Mouse (Mus musculus) limb, embryonic 13.5 days (tissue): ENCODE measurements around the gene Irf2. TPM values are rescaled to one million over a fixed set of nuclear protein-coding genes. Genes with fewer than 3 reads are reported as not detected.

ENCODE experiments used
- ATAC-seq: fragments of 200-750 bp; cut with Nextera tagmentation; 2 replicates; pipeline ENCODE4 v1.8.0; 2017; ENCODE audit warnings: low read depth, moderate number of reproducible peaks, moderate TSS enrichment; ENCODE audit not compliant: low FRiP score
- H3K27ac ChIP-seq: fragments of 300-500 bp; sonication (generic); 2 replicates; pipeline ENCODE4 v1.5.1; 2015; ENCODE audit warnings: inconsistent platforms, mild to moderate bottlenecking, moderate library complexity
- H3K27me3 ChIP-seq: fragments of 300-500 bp; sonication (generic); 2 replicates; pipeline ENCODE4 v1.6.1; 2015; ENCODE audit warnings: mild to moderate bottlenecking, inconsistent platforms
- H3K36me3 ChIP-seq: fragments of 300-500 bp; sonication (generic); 2 replicates; pipeline ENCODE4 v1.6.1; 2015; ENCODE audit warnings: inconsistent platforms, mild to moderate bottlenecking, moderate library complexity
- H3K4me1 ChIP-seq: fragments of 300-500 bp; sonication (generic); 2 replicates; pipeline ENCODE4 v1.6.1; 2015; ENCODE audit warnings: inconsistent platforms
- H3K4me2 ChIP-seq: fragments of 300-500 bp; sonication (generic); replicated peaks from 2 replicates; pipeline ENCODE4 v1.6.1; 2015; ENCODE audit warnings: inconsistent platforms, mild to moderate bottlenecking, moderate library complexity
- H3K4me3 ChIP-seq: fragments of 300-500 bp; sonication (generic); 2 replicates; pipeline ENCODE4 v1.5.1; 2015; ENCODE audit warnings: moderate library complexity, mild to moderate bottlenecking, inconsistent platforms
- H3K9ac ChIP-seq: fragments of 300-500 bp; sonication (generic); 2 replicates; pipeline ENCODE4 v1.6.1; 2015; ENCODE audit warnings: mild to moderate bottlenecking, inconsistent platforms
- H3K9me3 ChIP-seq: fragments of 300-500 bp; sonication (generic); 2 replicates; pipeline ENCODE4 v1.6.1; 2016; ENCODE audit warnings: inconsistent platforms
- WGBS: fragments of 180-500 bp; shearing (Covaris S2); methylation state at CpG from one replicate; pipeline ENCODE4 v1.1.7; 2015; 5-methylcytosine and 5-hydroxymethylcytosine counted together
- polyA plus RNA-seq: library from polyadenylated mRNA; unstranded; fragments of >200 nt; fragmentation: Nextera tagmentation; extraction: Ambion mirVana; gene quantifications from 2 replicates; pipeline ENCODE4 v1.2.1, GENCODE M21; 2015

The Irf2 gene
- polyA plus RNA-seq, 1 experiment from 2014 or later = 19.6 TPM

- no peak overlapping the region for H3K4me2 ChIP-seq
- no peaks in the 10 kb centered on the region for H3K9me3 ChIP-seq
- H3K9ac ChIP-seq = no peak overlapping the region
- no peak for ATAC-seq
- no peak overlapping the region for H3K27ac ChIP-seq
- 84% methylated on average over 5 of the region's 5 CpGs for WGBS
- no peak overlapping the region for H3K4me3 ChIP-seq
- H3K36me3 ChIP-seq = peaks cover 31% of the 10 kb centered on the region
- no peaks in the 10 kb centered on the region for H3K4me1 ChIP-seq
- H3K27me3 ChIP-seq = no peaks in the 10 kb centered on the region
These were observed 98.5 kb downstream of the Irf2 start for GRCm38 (mm10) chr8:46838052-46838451.

DNA sequence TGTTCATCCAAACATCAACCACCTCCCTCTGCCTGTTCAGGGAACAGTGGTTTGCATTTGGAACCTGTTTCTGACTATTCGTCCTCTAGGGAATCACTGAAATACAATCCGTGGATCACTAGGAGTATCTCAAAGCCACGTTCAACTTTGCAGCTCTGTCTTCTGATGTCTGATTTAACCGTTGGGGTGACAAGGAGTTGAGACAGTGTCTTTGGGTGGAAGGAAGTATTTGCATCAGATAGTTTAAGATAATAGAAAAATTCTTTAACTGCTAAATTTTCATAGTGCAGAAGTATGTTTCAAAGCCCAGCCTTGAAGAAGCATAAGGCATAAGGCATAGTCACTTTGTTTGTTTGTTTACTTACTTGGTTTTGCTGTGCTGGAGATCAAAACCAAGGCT lies 100.9 kb downstream of the Irf2 start:
- H3K4me3 ChIP-seq = no peak overlapping the region
- no peaks in the 10 kb centered on the region for H3K9me3 ChIP-seq
- H3K27ac ChIP-seq = no peak overlapping the region
- 85% methylated on average over 4 of the region's 4 CpGs for WGBS
- H3K4me1 ChIP-seq = no peaks in the 10 kb centered on the region
- no peak for ATAC-seq
- no peak overlapping the region for H3K9ac ChIP-seq
- H3K27me3 ChIP-seq = no peaks in the 10 kb centered on the region
- H3K36me3 ChIP-seq = peaks cover 37% of the 10 kb centered on the region
- no peak overlapping the region for H3K4me2 ChIP-seq

GRCm38 (mm10) chr8:46840791-46841190 lies 101.3 kb downstream of the Irf2 start:
- Histone ChIP-seq H3K27me3 (no peaks in the 10 kb centered on the region), H3K9ac (no peak overlapping the region), H3K4me3 (no peak overlapping the region), H3K27ac (no peak overlapping the region), H3K36me3 (peaks cover 41% of the 10 kb centered on the region), H3K4me1 (no peaks in the 10 kb centered on the region), H3K9me3 (no peaks in the 10 kb centered on the region), H3K4me2 (no peak overlapping the region)
- no peak for ATAC-seq
- WGBS = 90% methylated on average over 10 of the region's 10 CpGs

- Histone ChIP-seq H3K27ac (no peak overlapping the region), H3K36me3 (peaks cover 48% of the 10 kb centered on the region), H3K4me2 (no peak overlapping the region), H3K9me3 (no peaks in the 10 kb centered on the region), H3K27me3 (no peaks in the 10 kb centered on the region), H3K4me3 (no peak overlapping the region), H3K4me1 (no peaks in the 10 kb centered on the region), H3K9ac (no peak overlapping the region)
- ATAC-seq = no peak
- WGBS = 78% methylated on average over 5 of the region's 5 CpGs
These were observed 103.2 kb downstream of the Irf2 start for GRCm38 (mm10) chr8:46842676-46843181.

DNA sequence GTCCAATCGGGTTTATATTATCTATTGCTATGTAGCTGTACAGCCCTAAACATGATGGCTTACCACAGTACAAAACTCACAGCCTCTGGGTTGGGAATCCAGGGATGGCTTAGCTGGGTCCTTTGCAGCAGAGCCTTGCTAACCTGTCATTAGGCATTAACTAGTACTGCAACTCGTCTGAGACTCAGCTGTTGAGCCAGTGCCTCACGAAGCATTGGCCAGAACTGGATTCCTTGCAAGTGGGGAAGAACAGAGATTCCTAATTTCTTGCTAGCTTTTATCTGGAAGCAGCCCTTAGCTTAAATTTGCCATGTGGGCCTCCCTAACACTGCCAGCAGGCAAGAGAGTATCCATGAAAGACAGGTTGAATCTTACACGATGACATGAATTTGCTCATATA lies 104.3 kb downstream of the Irf2 start:
- 80% methylated on average over 4 of the region's 4 CpGs for WGBS
- Histone ChIP-seq H3K4me3 (no peak overlapping the region), H3K4me2 (no peak overlapping the region), H3K4me1 (peaks cover 3% of the 10 kb centered on the region; the same call in 1 of the 2 replicates), H3K36me3 (peaks cover 42% of the 10 kb centered on the region), H3K27me3 (no peaks in the 10 kb centered on the region), H3K9me3 (no peaks in the 10 kb centered on the region), H3K9ac (no peak overlapping the region), H3K27ac (no peak overlapping the region)
- no peak for ATAC-seq

GRCm38 (mm10) chr8:46844371-46844973 lies 104.9 kb downstream of the Irf2 start:
- H3K4me1 ChIP-seq = peaks cover 6% of the 10 kb centered on the region; the same call in 1 of the 2 replicates
- ATAC-seq = no peak
- H3K9ac ChIP-seq = no peak overlapping the region
- H3K4me3 ChIP-seq = no peak overlapping the region
- no peak overlapping the region for H3K27ac ChIP-seq
- peaks cover 37% of the 10 kb centered on the region for H3K36me3 ChIP-seq
- H3K4me2 ChIP-seq = no peak overlapping the region
- H3K27me3 ChIP-seq = no peaks in the 10 kb centered on the region
- no peaks in the 10 kb centered on the region for H3K9me3 ChIP-seq
- WGBS = 87% methylated on average over 3 of the region's 3 CpGs

GRCm38 (mm10) chr8:46844974-46845774 lies 105.6 kb downstream of the Irf2 start:
- ATAC-seq = no peak
- Histone ChIP-seq H3K27me3 (no peaks in the 10 kb centered on the region), H3K4me1 (peaks cover 6% of the 10 kb centered on the region; the same call in 1 of the 2 replicates), H3K4me3 (no peak overlapping the region), H3K4me2 (no peak overlapping the region), H3K27ac (no peak overlapping the region), H3K9me3 (no peaks in the 10 kb centered on the region), H3K36me3 (peaks cover 30% of the 10 kb centered on the region), H3K9ac (no peak overlapping the region)
- 81% methylated on average over 7 of the region's 7 CpGs for WGBS

GRCm38 (mm10) chr8:46845891-46846290 lies 106.4 kb downstream of the Irf2 start:
- Histone ChIP-seq H3K4me3 (no peak overlapping the region), H3K4me2 (no peak overlapping the region), H3K9me3 (no peaks in the 10 kb centered on the region), H3K27ac (no peak overlapping the region), H3K27me3 (no peaks in the 10 kb centered on the region), H3K9ac (no peak overlapping the region), H3K36me3 (peaks cover 26% of the 10 kb centered on the region), H3K4me1 (peaks cover 6% of the 10 kb centered on the region; the same call in 1 of the 2 replicates)
- no peak for ATAC-seq
- 78% methylated on average over 9 of the region's 9 CpGs for WGBS

DNA sequence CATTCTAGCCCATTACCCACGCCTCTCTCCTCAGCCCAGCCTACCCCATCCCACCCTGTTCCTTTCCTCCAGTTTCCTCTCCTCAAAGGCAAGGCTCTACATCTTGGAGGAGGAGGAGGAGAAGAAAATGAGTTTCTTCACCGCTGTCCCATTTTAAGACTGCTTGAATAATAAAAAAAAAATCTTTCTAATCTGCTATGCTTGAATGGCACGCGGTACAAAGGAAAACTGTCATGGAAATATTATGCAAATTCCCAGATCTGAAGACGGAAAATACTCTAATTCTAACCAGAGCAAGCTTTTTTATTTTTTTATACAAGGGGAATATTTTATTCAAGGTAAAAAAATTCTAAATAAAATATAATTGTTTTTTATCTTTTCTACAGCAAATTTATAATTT lies 107.4 kb downstream of the Irf2 start:
- Histone ChIP-seq H3K27me3 (no peaks in the 10 kb centered on the region), H3K4me3 (no peak overlapping the region), H3K9me3 (no peaks in the 10 kb centered on the region), H3K27ac (no peak overlapping the region), H3K4me1 (peaks cover 6% of the 10 kb centered on the region; the same call in 1 of the 2 replicates), H3K36me3 (peaks cover 26% of the 10 kb centered on the region), H3K4me2 (no peak overlapping the region), H3K9ac (no peak overlapping the region)
- WGBS = 92% methylated on average over 5 of the region's 5 CpGs
- no peak for ATAC-seq

GRCm38 (mm10) chr8:46848011-46848641 lies 108.6 kb downstream of the Irf2 start:
- Histone ChIP-seq H3K4me2 (no peak overlapping the region), H3K27ac (no peak overlapping the region), H3K9ac (no peak overlapping the region), H3K4me3 (no peak overlapping the region), H3K9me3 (no peaks in the 10 kb centered on the region), H3K4me1 (peaks cover 10% of the 10 kb centered on the region; the same call in 1 of the 2 replicates), H3K27me3 (no peaks in the 10 kb centered on the region), H3K36me3 (peaks cover 26% of the 10 kb centered on the region)
- no peak for ATAC-seq
- WGBS = 74% methylated on average over 6 of the region's 6 CpGs

DNA sequence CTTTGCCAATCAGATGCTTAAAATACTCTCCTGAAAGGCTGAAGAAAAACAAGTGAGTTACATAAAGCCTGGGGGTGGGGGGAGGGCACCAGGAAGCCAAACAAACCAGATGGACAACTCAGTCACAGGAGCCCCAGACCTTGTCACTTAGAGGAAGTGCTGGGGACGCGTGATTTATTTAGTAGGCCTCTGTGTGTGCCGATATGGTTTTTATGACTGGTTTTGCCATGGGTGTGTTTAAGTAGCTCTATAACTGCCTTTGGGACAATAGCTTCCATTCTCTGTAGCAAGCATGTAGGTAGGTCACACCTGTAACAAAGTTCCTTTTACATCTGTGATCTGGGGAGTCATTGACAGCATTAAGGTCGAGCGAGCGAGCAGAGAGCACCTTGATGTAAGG lies 109.4 kb downstream of the Irf2 start:
- Histone ChIP-seq H3K4me2 (no peak overlapping the region), H3K4me1 (peaks cover 10% of the 10 kb centered on the region; the same call in 1 of the 2 replicates), H3K9ac (no peak overlapping the region), H3K27me3 (no peaks in the 10 kb centered on the region), H3K9me3 (no peaks in the 10 kb centered on the region), H3K36me3 (peaks cover 26% of the 10 kb centered on the region), H3K27ac (no peak overlapping the region), H3K4me3 (no peak overlapping the region)
- 43% methylated on average over 6 of the region's 6 CpGs for WGBS
- no peak for ATAC-seq

DNA sequence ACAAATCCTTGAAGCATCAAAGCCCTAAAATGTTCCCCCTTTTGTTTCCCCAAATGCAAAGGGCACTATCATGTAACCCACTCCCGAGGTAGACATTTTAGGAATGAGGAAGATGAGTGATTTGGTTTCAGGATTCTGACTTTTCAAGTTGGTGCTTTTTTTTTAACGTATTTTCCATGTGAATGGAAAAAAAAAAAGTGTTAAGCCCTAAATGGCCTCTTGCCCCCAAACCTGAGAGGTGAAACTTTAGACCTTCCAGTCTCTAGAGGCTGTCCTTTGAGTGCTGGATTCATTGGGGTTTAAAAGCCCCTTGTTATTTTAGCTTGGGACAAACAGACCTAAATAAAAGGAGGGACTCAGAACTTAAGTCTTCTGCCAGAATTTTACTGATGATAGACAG lies 109.9 kb downstream of the Irf2 start:
- H3K4me2 ChIP-seq = no peak overlapping the region
- no peaks in the 10 kb centered on the region for H3K27me3 ChIP-seq
- peaks cover 26% of the 10 kb centered on the region for H3K36me3 ChIP-seq
- no peak for ATAC-seq
- H3K9me3 ChIP-seq = no peaks in the 10 kb centered on the region
- no peak overlapping the region for H3K4me3 ChIP-seq
- peaks cover 10% of the 10 kb centered on the region; the same call in 1 of the 2 replicates for H3K4me1 ChIP-seq
- 22% methylated on average over 2 of the region's 2 CpGs for WGBS
- no peak overlapping the region for H3K27ac ChIP-seq
- no peak overlapping the region for H3K9ac ChIP-seq
